Mouse (Mus musculus) CH12.LX (cell line): Measurements from ENCODE around the gene Sectm1b.

Source experiments
- CHD1 ChIP-seq: IDR thresholded peaks from 2 replicates; pipeline ENCODE4 v1.6.1; 2012; ENCODE audit warnings: low read depth, low read length, improper control_type of control experiment, inconsistent platforms
- CTCF ChIP-seq, 2 experiments: IDR thresholded peaks in 1 of 2; conservative IDR thresholded peaks in 1 of 2; 2 replicates each; pipeline ENCODE4 v1.5.1; 2011 to 2012; ENCODE audit warnings: low read depth in 2 of 2, low read length in 2 of 2, improper control_type of control experiment in 1 of 2, inconsistent platforms in 1 of 2, mild to moderate bottlenecking in 1 of 2, moderate library complexity in 1 of 2
- E2F4 ChIP-seq: IDR thresholded peaks from 2 replicates; pipeline ENCODE4 v1.6.1; 2011; ENCODE audit warnings: low read depth, low read length, improper control_type of control experiment; ENCODE audit not compliant: insufficient replicate concordance
- JUN ChIP-seq: IDR thresholded peaks from 2 replicates; pipeline ENCODE4 v1.6.1; 2011; ENCODE audit warnings: low read depth, mild to moderate bottlenecking, low read length, improper control_type of control experiment, moderate library complexity; ENCODE audit not compliant: insufficient read depth
- JUND ChIP-seq: conservative IDR thresholded peaks from 2 replicates; pipeline ENCODE4 v1.6.1; 2011; ENCODE audit warnings: low read depth, low read length, improper control_type of control experiment
- MAFK ChIP-seq: IDR thresholded peaks from 2 replicates; pipeline ENCODE4 v1.6.1; 2011; ENCODE audit warnings: low read length, improper control_type of control experiment; ENCODE audit not compliant: insufficient replicate concordance
- POLR2A ChIP-seq: IDR thresholded peaks from 2 replicates; pipeline ENCODE4 v1.6.1; 2011; ENCODE audit warnings: low read depth, mild to moderate bottlenecking, improper control_type of control experiment, low read length
- SIN3A ChIP-seq: IDR thresholded peaks from 2 replicates; pipeline ENCODE4 v1.6.1; 2012; ENCODE audit warnings: low read length, improper control_type of control experiment, inconsistent platforms
- SMC3 ChIP-seq: IDR thresholded peaks from 2 replicates; pipeline ENCODE4 v1.6.1; 2011; ENCODE audit warnings: low read depth, low read length, improper control_type of control experiment
- TCF12 ChIP-seq: IDR thresholded peaks from 2 replicates; pipeline ENCODE4 v1.6.1; 2014; ENCODE audit warnings: low read depth, mild to moderate bottlenecking, inconsistent platforms, low read length, improper control_type of control experiment
- ZC3H11A ChIP-seq: IDR thresholded peaks from 2 replicates; pipeline ENCODE4 v1.6.1; 2012; ENCODE audit warnings: low read depth, mild to moderate bottlenecking, inconsistent platforms, low read length, improper control_type of control experiment
- ZKSCAN1 ChIP-seq: IDR thresholded peaks from 2 replicates; pipeline ENCODE4 v1.6.1; 2012; ENCODE audit warnings: low read depth, inconsistent platforms, low read length, improper control_type of control experiment, borderline replicate concordance
- ZMIZ1 ChIP-seq: IDR thresholded peaks from 2 replicates; pipeline ENCODE4 v1.6.1; 2012; ENCODE audit warnings: low read depth, mild to moderate bottlenecking, inconsistent platforms, low read length, improper control_type of control experiment

GRCm38 (mm10) chr11:121082250-121082649 is 18.9 kb upstream of the Sectm1b start:
- TF ChIP-seq ZC3H11A (no peak), CTCF (conservative IDR thresholded peaks at IDR 0.05 in 1 of 2, IDR thresholded peaks at IDR 0.05 in 1 of 2; ENCODE audit: low read depth in 2 of 2, low read length in 2 of 2) (no peak), POLR2A (no peak), ZKSCAN1 (no peak), JUND (no peak), E2F4 (no peak), ZMIZ1 (no peak), MAFK (no peak), SIN3A (no peak), CHD1 (no peak), TCF12 (no peak), JUN (no peak), SMC3 (no peak)
